Mouse (Mus musculus): ENCODE results near the gene Rtl8b. TPM values are rescaled to one million over a fixed set of nuclear protein-coding genes. Genes with fewer than 3 reads are reported as not detected.
"Not testable (repeated sequence)": the region's sequence is repeated elsewhere in the genome, so short reads cannot be mapped to it uniquely, and the experiment has no call there.

Gene Rtl8b
- polyA plus RNA-seq, 1 experiment from 2014 or later = 20.0 TPM

GRCm38 (mm10) chrX:53684676-53685075 lies 14.5 kb upstream of the Rtl8b start:
- ATAC-seq (replicated peaks; ENCODE audit: low FRiP score); H3K27me3 ChIP-seq (replicated peaks; ENCODE audit: control insufficient read depth, insufficient read depth, low read length); H3K27ac ChIP-seq (ENCODE audit: low read depth, low read length); H3K9me3 ChIP-seq (ENCODE audit: control insufficient read depth, low read length); H3K4me3 ChIP-seq (ENCODE audit: low read depth, low read length); H3K4me1 ChIP-seq (replicated peaks; ENCODE audit: control insufficient read depth, insufficient read depth, low read length); H3K4me2 ChIP-seq; H3K36me3 ChIP-seq (ENCODE audit: control insufficient read depth, insufficient read depth, low read length); H3K9ac ChIP-seq (ENCODE audit: low read depth, low read length); DNase-seq (ENCODE audit: low spot score): not testable (repeated sequence)
- 60% methylated on average over 2 of the region's 4 CpGs for WGBS

- WGBS = 55% methylated on average over 2 of the region's 3 CpGs
- H3K4me2 ChIP-seq; H3K27me3 ChIP-seq (replicated peaks; ENCODE audit: control insufficient read depth, insufficient read depth, low read length); H3K27ac ChIP-seq (ENCODE audit: low read depth, low read length); ATAC-seq (replicated peaks; ENCODE audit: low FRiP score); H3K9ac ChIP-seq (ENCODE audit: low read depth, low read length); H3K4me3 ChIP-seq (ENCODE audit: low read depth, low read length); H3K9me3 ChIP-seq (ENCODE audit: control insufficient read depth, low read length); H3K4me1 ChIP-seq (replicated peaks; ENCODE audit: control insufficient read depth, insufficient read depth, low read length); H3K36me3 ChIP-seq (ENCODE audit: control insufficient read depth, insufficient read depth, low read length); DNase-seq (ENCODE audit: low spot score): not testable (repeated sequence)
Observed at GRCm38 (mm10) chrX:53682650-53683049, 12.4 kb upstream of the Rtl8b start.

- not testable (repeated sequence) for H3K9ac ChIP-seq (ENCODE audit: low read depth, low read length); H3K4me3 ChIP-seq (ENCODE audit: low read depth, low read length); H3K4me2 ChIP-seq; ATAC-seq (replicated peaks; ENCODE audit: low FRiP score); DNase-seq (ENCODE audit: low spot score); H3K27me3 ChIP-seq (replicated peaks; ENCODE audit: control insufficient read depth, insufficient read depth, low read length); H3K9me3 ChIP-seq (ENCODE audit: control insufficient read depth, low read length); H3K4me1 ChIP-seq (replicated peaks; ENCODE audit: control insufficient read depth, insufficient read depth, low read length); H3K27ac ChIP-seq (ENCODE audit: low read depth, low read length); H3K36me3 ChIP-seq (ENCODE audit: control insufficient read depth, insufficient read depth, low read length)
- 0% methylated on average over 1 of the region's 2 CpGs for WGBS
Observed at GRCm38 (mm10) chrX:53676943-53677342, 6.7 kb upstream of the Rtl8b start.

GRCm38 (mm10) chrX:53670696-53671095 lies 488 bp upstream of the Rtl8b start:
- Histone ChIP-seq H3K4me3 (ENCODE audit: low read depth, low read length) (peak overlapping the region; percentile 36), H3K4me2 (peak overlapping the region; percentile 43)
- not testable (repeated sequence) for H3K27me3 ChIP-seq (replicated peaks; ENCODE audit: control insufficient read depth, insufficient read depth, low read length); H3K4me1 ChIP-seq (replicated peaks; ENCODE audit: control insufficient read depth, insufficient read depth, low read length); H3K27ac ChIP-seq (ENCODE audit: low read depth, low read length); H3K9me3 ChIP-seq (ENCODE audit: control insufficient read depth, low read length); H3K36me3 ChIP-seq (ENCODE audit: control insufficient read depth, insufficient read depth, low read length); H3K9ac ChIP-seq (ENCODE audit: low read depth, low read length); DNase-seq (ENCODE audit: low spot score)
- 20% methylated on average over 4 of the region's 4 CpGs for WGBS
- peak; percentile 7; the same call in 1 of the 2 replicates for ATAC-seq (replicated peaks; ENCODE audit: low FRiP score)

- not testable (repeated sequence) for H3K9ac ChIP-seq (ENCODE audit: low read depth, low read length); H3K4me1 ChIP-seq (replicated peaks; ENCODE audit: control insufficient read depth, insufficient read depth, low read length); H3K9me3 ChIP-seq (ENCODE audit: control insufficient read depth, low read length); H3K36me3 ChIP-seq (ENCODE audit: control insufficient read depth, insufficient read depth, low read length); DNase-seq (ENCODE audit: low spot score); H3K4me2 ChIP-seq; H3K27ac ChIP-seq (ENCODE audit: low read depth, low read length); H3K27me3 ChIP-seq (replicated peaks; ENCODE audit: control insufficient read depth, insufficient read depth, low read length)
- peak overlapping the region; percentile 36 for H3K4me3 ChIP-seq (ENCODE audit: low read depth, low read length)
- no CpG with 5 or more reads among the region's 36 CpGs for WGBS
- peak; percentile 57 for ATAC-seq (replicated peaks; ENCODE audit: low FRiP score)
Observed at GRCm38 (mm10) chrX:53669557-53670270, 494 bp downstream of the Rtl8b start.

GRCm38 (mm10) chrX:53652917-53653316 lies 17.3 kb downstream of the Rtl8b start:
- WGBS = 51% methylated on average over 4 of the region's 4 CpGs
- not testable (repeated sequence) for H3K36me3 ChIP-seq (ENCODE audit: control insufficient read depth, insufficient read depth, low read length); H3K27me3 ChIP-seq (replicated peaks; ENCODE audit: control insufficient read depth, insufficient read depth, low read length); H3K9ac ChIP-seq (ENCODE audit: low read depth, low read length); H3K4me2 ChIP-seq; H3K4me1 ChIP-seq (replicated peaks; ENCODE audit: control insufficient read depth, insufficient read depth, low read length); H3K4me3 ChIP-seq (ENCODE audit: low read depth, low read length); DNase-seq (ENCODE audit: low spot score); ATAC-seq (replicated peaks; ENCODE audit: low FRiP score); H3K9me3 ChIP-seq (ENCODE audit: control insufficient read depth, low read length); H3K27ac ChIP-seq (ENCODE audit: low read depth, low read length)

- no peak for ATAC-seq (replicated peaks; ENCODE audit: low FRiP score)
- no peak overlapping the region for H3K9ac ChIP-seq (ENCODE audit: low read depth, low read length)
- 72% methylated on average over 6 of the region's 6 CpGs for WGBS
- H3K4me3 ChIP-seq (ENCODE audit: low read depth, low read length) = no peak overlapping the region
- H3K27ac ChIP-seq (ENCODE audit: low read depth, low read length) = no peak overlapping the region
- H3K4me2 ChIP-seq = no peak overlapping the region
- H3K9me3 ChIP-seq (ENCODE audit: control insufficient read depth, low read length) = no peaks in the 10 kb centered on the region
- H3K4me1 ChIP-seq (replicated peaks; ENCODE audit: control insufficient read depth, insufficient read depth, low read length) = no peaks in the 10 kb centered on the region
- no peaks in the 10 kb centered on the region for H3K27me3 ChIP-seq (replicated peaks; ENCODE audit: control insufficient read depth, insufficient read depth, low read length)
- DNase-seq (ENCODE audit: low spot score) = no peak
- H3K36me3 ChIP-seq (ENCODE audit: control insufficient read depth, insufficient read depth, low read length) = no peaks in the 10 kb centered on the region
Observed at GRCm38 (mm10) chrX:53645885-53646284, 24.3 kb downstream of the Rtl8b start.

- H3K27ac ChIP-seq (ENCODE audit: low read depth, low read length); H3K4me1 ChIP-seq (replicated peaks; ENCODE audit: control insufficient read depth, insufficient read depth, low read length); H3K9me3 ChIP-seq (ENCODE audit: control insufficient read depth, low read length); H3K9ac ChIP-seq (ENCODE audit: low read depth, low read length); H3K36me3 ChIP-seq (ENCODE audit: control insufficient read depth, insufficient read depth, low read length); H3K27me3 ChIP-seq (replicated peaks; ENCODE audit: control insufficient read depth, insufficient read depth, low read length): not testable (repeated sequence)
- peak within 1 kb of the TSS; percentile 47 for H3K4me2 ChIP-seq
- 17% methylated on average over 10 of the region's 50 CpGs for WGBS
- H3K4me3 ChIP-seq (ENCODE audit: low read depth, low read length) = peak within 1 kb of the TSS; percentile 33; the same call in 1 of the 2 replicates
- peak; percentile 71 for DNase-seq (ENCODE audit: low spot score)
- peak; percentile 83 for ATAC-seq (replicated peaks; ENCODE audit: low FRiP score)
Observed at GRCm38 (mm10) chrX:53642980-53643961, 26.9 kb downstream of the Rtl8b start, which contains the start of gene Rtl8a. Gene Rtl8a, minus strand, starts transcription at chrX:53643682.

Measured in liver, embryonic 11.5 days (tissue).